In the genomic region with DNA sequence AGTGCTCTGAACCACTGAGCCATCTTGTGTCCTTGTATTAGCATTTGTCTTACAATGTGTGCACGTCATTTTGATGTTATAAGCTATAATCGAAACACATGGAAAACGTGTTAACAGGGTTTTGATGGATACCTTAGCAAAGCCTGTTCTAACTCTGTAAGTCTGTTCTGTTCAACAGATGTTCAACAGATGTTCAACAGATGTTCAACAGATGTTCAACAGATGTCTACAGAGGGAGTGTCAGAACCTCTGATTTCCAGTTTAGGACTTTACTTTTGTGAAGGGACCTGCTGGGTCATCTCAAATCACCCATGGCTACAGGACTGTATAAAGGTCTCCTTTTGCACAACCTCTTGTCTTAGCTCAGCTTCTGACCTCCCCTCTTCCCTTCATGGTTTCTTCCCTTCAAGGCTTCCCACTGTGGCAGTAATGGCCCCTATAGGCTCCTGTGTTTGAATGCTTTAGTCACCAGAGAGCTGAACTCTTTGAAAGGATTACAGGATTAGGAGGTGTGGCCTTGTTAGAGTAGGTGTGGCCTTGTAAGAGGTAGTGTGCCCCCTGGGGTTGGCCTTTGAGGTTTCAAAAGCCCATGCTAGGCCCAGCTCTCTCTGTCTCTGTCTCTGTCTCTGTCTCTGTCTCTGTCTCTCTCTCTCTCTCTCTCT, we compare ENCODE assay signal across 25 mouse cellular contexts.
DNase-seq lines count a peak whose midpoint lies in the region; ATAC-seq and TF ChIP-seq lines count a peak whose summit lies in the region.
"Had no signal": no experiment of that assay in that cellular context is flagged by ENCODE, and none has a peak within 500 bp of the region (broad histone marks: within the 10 kb centered on the region; RNA-seq: fewer than 3 reads in every experiment).

No protein-coding gene starts in this region.

- H3K9me3 ChIP-seq in embryonic facial prominence, embryonic 11.5 days (replicated peaks; ENCODE audit: control insufficient read depth, low read length) = no peaks in the 10 kb centered on the region
- H3K9me3 ChIP-seq in embryonic facial prominence, embryonic 10.5 days = no peaks in the 10 kb centered on the region
- H3K9me3 ChIP-seq in lung, postnatal 0 days (ENCODE audit: low read length) = no peaks in the 10 kb centered on the region
- H3K9me3 ChIP-seq: heart, embryonic 15.5 days; kidney, embryonic 15.5 days; liver, embryonic 12.5 days; midbrain, embryonic 10.5 days; midbrain, embryonic 15.5 days had no signal

- H3K4me3 ChIP-seq in embryonic facial prominence, embryonic 11.5 days (ENCODE audit: low read depth, low read length) = no peak overlapping the region
- no peak overlapping the region for H3K4me3 ChIP-seq in embryonic facial prominence, embryonic 10.5 days
- H3K4me3 ChIP-seq in lung, postnatal 0 days (ENCODE audit: low read depth, low read length) = no peak overlapping the region
- H3K4me3 ChIP-seq in lung, adult 2 months (replicated peaks; ENCODE audit: extremely low read depth, low read depth, low read length) = no peak overlapping the region
- H3K4me3 ChIP-seq: heart, embryonic 15.5 days; kidney, embryonic 15.5 days; liver, embryonic 12.5 days; midbrain, embryonic 10.5 days; midbrain, embryonic 15.5 days had no signal

- ATAC-seq in embryonic facial prominence, embryonic 11.5 days (replicated peaks; ENCODE audit: insufficient number of reproducible peaks, low FRiP score, low TSS enrichment, low read depth) = no peak
- peak; percentile 83 for ATAC-seq in lung, postnatal 0 days
- ATAC-seq: forebrain, embryonic 16.5 days; hindbrain, embryonic 16.5 days; liver, embryonic 12.5 days; liver, postnatal 0 days; midbrain, embryonic 15.5 days had no signal

- H3K27ac ChIP-seq in embryonic facial prominence, embryonic 11.5 days (replicated peaks; ENCODE audit: low read depth, low read length) = no peak overlapping the region
- H3K27ac ChIP-seq in embryonic facial prominence, embryonic 10.5 days (replicated peaks) = no peak overlapping the region
- no peak overlapping the region for H3K27ac ChIP-seq in lung, postnatal 0 days (ENCODE audit: low read length)
- H3K27ac ChIP-seq: heart, embryonic 15.5 days; kidney, embryonic 15.5 days; liver, embryonic 12.5 days; midbrain, embryonic 10.5 days; midbrain, embryonic 15.5 days had no signal

- no peak overlapping the region for H3K9ac ChIP-seq in embryonic facial prominence, embryonic 11.5 days (replicated peaks; ENCODE audit: low read length)
- H3K9ac ChIP-seq in lung, postnatal 0 days (replicated peaks; ENCODE audit: low read depth) = no peak overlapping the region
- H3K9ac ChIP-seq: heart, embryonic 15.5 days; kidney, embryonic 15.5 days; liver, embryonic 12.5 days; liver, postnatal 0 days; midbrain, embryonic 15.5 days had no signal

- TF ChIP-seq POLR2A in lung, adult 2 months (IDR thresholded peaks at IDR 0.05; ENCODE audit: borderline replicate concordance, extremely low read depth, low read depth, low read length) = no peak

- no peak overlapping the region for H3K4me2 ChIP-seq in embryonic facial prominence, embryonic 11.5 days (ENCODE audit: low read depth, low read length)
- H3K4me2 ChIP-seq in lung, postnatal 0 days (replicated peaks; ENCODE audit: low read depth, low read length) = no peak overlapping the region
- H3K4me2 ChIP-seq: heart, embryonic 15.5 days; kidney, embryonic 15.5 days; liver, embryonic 12.5 days; midbrain, embryonic 15.5 days had no signal

- TF ChIP-seq CTCF in lung, postnatal 0 days (IDR thresholded peaks at IDR 0.05) = no peak
- no peak for TF ChIP-seq CTCF in lung, adult 2 months (IDR thresholded peaks at IDR 0.05; ENCODE audit: insufficient read depth, low read length)

- TF ChIP-seq EP300 in lung, postnatal 0 days (IDR thresholded peaks at IDR 0.05) = peak; percentile 52; the same call in 1 of the 2 replicates

- no peaks in the 10 kb centered on the region for H3K4me1 ChIP-seq in embryonic facial prominence, embryonic 11.5 days (ENCODE audit: control insufficient read depth, insufficient read depth, low read length)
- no peaks in the 10 kb centered on the region for H3K4me1 ChIP-seq in embryonic facial prominence, embryonic 10.5 days
- no peaks in the 10 kb centered on the region for H3K4me1 ChIP-seq in lung, postnatal 0 days (ENCODE audit: insufficient read depth, low read depth, low read length)
- no peaks in the 10 kb centered on the region for H3K4me1 ChIP-seq in lung, adult 2 months (ENCODE audit: control insufficient read depth, insufficient read depth, low read length)
- H3K4me1 ChIP-seq: heart, embryonic 15.5 days; kidney, embryonic 15.5 days; liver, embryonic 12.5 days; midbrain, embryonic 15.5 days had no signal

- peak; percentile 38 for DNase-seq in embryonic facial prominence, embryonic 11.5 days (ENCODE audit: low spot score)
- DNase-seq in embryonic facial prominence, embryonic 10.5 days (ENCODE audit: low spot score) = no peak
- peak; percentile 71 for DNase-seq in lung, postnatal 0 days (ENCODE audit: low spot score)
- DNase-seq in lung, adult 2 months = no peak
- peak; percentile 82 for DNase-seq in ES-CJ7 (ENCODE audit: low read depth, low spot score)
- peak; percentile 67 for DNase-seq in forelimb bud, embryonic 11.5 days (ENCODE audit: low read depth, low spot score)
- DNase-seq in kidney, postnatal 10 days = no peak
- DNase-seq: adrenal gland, postnatal 14 days; cerebellum, adult 11 months; cerebellum, adult 9-10 months; cerebellum, postnatal 36 days; gastrocnemius, postnatal 10 days; kidney, adult 18-20 months; kidney, postnatal 4 days; left cerebral cortex, postnatal 4 days; liver, postnatal 0 days; right cerebral cortex, postnatal 4 days; thymus, postnatal 4 days had no signal

- H3K27me3 ChIP-seq in embryonic facial prominence, embryonic 11.5 days (ENCODE audit: control insufficient read depth, insufficient read depth, low read length) = no peaks in the 10 kb centered on the region
- H3K27me3 ChIP-seq in embryonic facial prominence, embryonic 10.5 days (replicated peaks; ENCODE audit: low read depth, poor library complexity, severe bottlenecking) = no peaks in the 10 kb centered on the region
- no peaks in the 10 kb centered on the region for H3K27me3 ChIP-seq in lung, postnatal 0 days (replicated peaks; ENCODE audit: insufficient read depth, low read length)
- H3K27me3 ChIP-seq: heart, embryonic 15.5 days; kidney, embryonic 15.5 days; liver, embryonic 12.5 days; midbrain, embryonic 15.5 days had no signal

- H3K36me3 ChIP-seq in embryonic facial prominence, embryonic 11.5 days (replicated peaks; ENCODE audit: control insufficient read depth, insufficient read depth, low read depth, low read length) = no peaks in the 10 kb centered on the region
- no peaks in the 10 kb centered on the region for H3K36me3 ChIP-seq in embryonic facial prominence, embryonic 10.5 days (replicated peaks)
- H3K36me3 ChIP-seq in lung, postnatal 0 days (ENCODE audit: insufficient read depth, low read length) = no peaks in the 10 kb centered on the region
- H3K36me3 ChIP-seq: heart, embryonic 15.5 days; kidney, embryonic 15.5 days; liver, embryonic 12.5 days; midbrain, embryonic 10.5 days; midbrain, embryonic 15.5 days had no signal

- 59% methylated on average over 3 of the region's 3 CpGs for WGBS in embryonic facial prominence, embryonic 11.5 days
- 72% methylated on average over 3 of the region's 3 CpGs for WGBS in embryonic facial prominence, embryonic 10.5 days
- 64% methylated on average over 3 of the region's 3 CpGs for WGBS in lung, postnatal 0 days
- 78% methylated on average over 3 of the region's 3 CpGs for WGBS in lung, adult 2 months

Comparison
In these comparisons a context has a peak if more than half of its experiments do, and no peak if none do; other contexts are left out.
1. DNase-seq: peak in embryonic facial prominence, embryonic 11.5 days (single experiment), lung, postnatal 0 days (single experiment), ES-CJ7 (single experiment) and forelimb bud, embryonic 11.5 days (single experiment); none in embryonic facial prominence, embryonic 10.5 days (single experiment), lung, adult 2 months (single experiment) and kidney, postnatal 10 days (single experiment).